Mouse (Mus musculus): ENCODE data around the gene Glt1d1. TPM values are rescaled to one million over a fixed set of nuclear protein-coding genes. Genes with fewer than 3 reads are reported as not detected.

Gene Glt1d1
- 20.5 and 20.9 TPM in 2 replicates for polyA plus RNA-seq (2012; rRNA removed)

DNA sequence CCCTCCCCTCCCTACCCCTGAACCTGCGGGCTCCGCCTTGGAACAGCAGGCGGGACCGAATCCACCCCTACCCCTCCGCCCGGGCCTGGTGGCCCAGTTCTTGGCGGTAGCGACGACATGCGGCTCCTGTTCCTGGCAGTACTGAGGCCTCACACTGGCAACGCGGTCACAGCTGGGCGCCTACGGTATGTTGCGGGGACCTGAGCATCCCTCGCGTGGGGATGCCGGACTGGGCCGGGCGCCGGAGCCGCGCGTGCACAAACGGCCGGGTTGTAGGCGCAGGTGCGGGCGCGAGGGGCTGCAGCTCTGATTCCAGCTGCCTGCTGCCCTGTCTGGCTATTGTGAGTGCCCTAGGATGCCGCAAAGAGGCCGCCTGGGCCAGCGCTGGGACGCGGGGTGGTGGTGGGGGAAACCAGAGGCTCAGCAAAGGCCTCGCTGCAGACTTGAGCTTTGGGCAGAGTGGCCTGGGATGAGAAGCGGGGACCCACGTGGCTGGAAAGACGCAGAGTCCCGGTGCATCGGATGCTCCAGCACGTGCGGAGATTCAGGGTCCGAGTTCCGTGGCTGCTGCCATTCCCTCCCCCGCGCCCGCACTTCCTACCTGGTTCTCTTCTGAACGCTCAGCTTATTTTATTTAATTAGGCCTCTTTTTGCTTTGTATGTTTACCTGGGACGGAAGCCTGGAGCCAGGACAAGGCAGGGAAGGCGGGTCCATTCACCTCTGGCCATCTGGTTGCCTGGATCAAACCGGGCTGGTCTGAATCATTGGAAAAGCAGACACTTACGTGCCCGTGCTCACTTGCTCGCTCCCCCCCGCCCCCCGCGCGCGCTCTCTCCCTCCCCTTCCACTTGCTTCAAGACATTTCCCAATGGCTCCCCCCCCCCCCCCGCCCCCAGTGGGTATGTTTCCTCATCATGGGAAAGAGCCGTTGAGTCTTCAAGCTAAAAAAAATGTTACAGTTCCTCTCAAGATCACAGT, at the start of gene Glt1d1, which contains the start of gene Slc15a4:
Gene Glt1d1, plus strand, starts transcription at position 96 of the 979 bp plus-strand sequence.
Gene Slc15a4, minus strand, starts transcription at position 731 of the 979 bp plus-strand sequence.
- peak; percentile 45; the same call in 1 of the 2 replicates for TF ChIP-seq POLR2A (IDR thresholded peaks at IDR 0.05; ENCODE audit: extremely low read depth, insufficient read depth, low read length)
- TF ChIP-seq CTCF (IDR thresholded peaks at IDR 0.05; ENCODE audit: extremely low read depth, insufficient read depth, low read length) = no peak
- Histone ChIP-seq H3K4me3 (ENCODE audit: insufficient read depth, low read length) (peak within 1 kb of the TSS; percentile 74), H3K27ac (ENCODE audit: insufficient read depth, low read length) (peak within 1 kb of the TSS; percentile 85), H3K4me1 (ENCODE audit: control insufficient read depth, insufficient read depth, low read length) (peaks cover 3% of the 10 kb centered on the region)

- no peak overlapping the region for H3K27ac ChIP-seq (ENCODE audit: insufficient read depth, low read length)
- no peaks in the 10 kb centered on the region for H3K4me1 ChIP-seq (ENCODE audit: control insufficient read depth, insufficient read depth, low read length)
- no peak overlapping the region for H3K4me3 ChIP-seq (ENCODE audit: insufficient read depth, low read length)
- TF ChIP-seq POLR2A (IDR thresholded peaks at IDR 0.05; ENCODE audit: extremely low read depth, insufficient read depth, low read length) (no peak), CTCF (IDR thresholded peaks at IDR 0.05; ENCODE audit: extremely low read depth, insufficient read depth, low read length) (peak; percentile 48)
Observed at GRCm38 (mm10) chr5:127583658-127584057, 48.4 kb upstream of the Glt1d1 start.

DNA sequence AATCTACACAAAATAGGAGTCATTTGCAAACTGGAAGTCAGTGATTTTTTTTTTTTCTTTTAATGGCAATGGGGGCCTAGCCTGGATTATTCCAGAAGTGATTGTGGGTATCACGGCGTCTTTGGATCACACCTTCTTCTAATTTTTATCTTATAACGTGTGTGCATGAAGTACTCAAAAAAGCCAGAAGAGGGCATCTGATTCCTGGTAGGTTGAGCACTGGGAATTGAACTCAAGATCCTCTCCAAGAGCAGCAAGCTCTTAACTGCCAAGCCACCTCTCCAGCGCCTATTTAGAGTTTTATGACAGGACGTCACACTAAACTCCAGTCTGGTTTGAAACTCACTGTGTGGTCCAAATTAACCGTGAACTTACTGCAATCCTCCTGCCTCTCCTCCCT, 44.2 kb upstream of the Glt1d1 start:
- no peak overlapping the region for H3K4me3 ChIP-seq (ENCODE audit: insufficient read depth, low read length)
- H3K27ac ChIP-seq (ENCODE audit: insufficient read depth, low read length) = no peak overlapping the region
- H3K4me1 ChIP-seq (ENCODE audit: control insufficient read depth, insufficient read depth, low read length) = no peaks in the 10 kb centered on the region
- TF ChIP-seq POLR2A (IDR thresholded peaks at IDR 0.05; ENCODE audit: extremely low read depth, insufficient read depth, low read length) (no peak), CTCF (IDR thresholded peaks at IDR 0.05; ENCODE audit: extremely low read depth, insufficient read depth, low read length) (peak; percentile 11; the same call in 1 of the 2 replicates)

GRCm38 (mm10) chr5:127592406-127592805, 39.7 kb upstream of the Glt1d1 start:
- peaks cover 3% of the 10 kb centered on the region for H3K4me1 ChIP-seq (ENCODE audit: control insufficient read depth, insufficient read depth, low read length)
- no peak for TF ChIP-seq POLR2A (IDR thresholded peaks at IDR 0.05; ENCODE audit: extremely low read depth, insufficient read depth, low read length)
- no peak for TF ChIP-seq CTCF (IDR thresholded peaks at IDR 0.05; ENCODE audit: extremely low read depth, insufficient read depth, low read length)
- no peak overlapping the region for H3K27ac ChIP-seq (ENCODE audit: insufficient read depth, low read length)
- no peak overlapping the region for H3K4me3 ChIP-seq (ENCODE audit: insufficient read depth, low read length)

- peaks cover 3% of the 10 kb centered on the region for H3K4me1 ChIP-seq (ENCODE audit: control insufficient read depth, insufficient read depth, low read length)
- no peak overlapping the region for H3K27ac ChIP-seq (ENCODE audit: insufficient read depth, low read length)
- no peak overlapping the region for H3K4me3 ChIP-seq (ENCODE audit: insufficient read depth, low read length)
- peak; percentile 63 for TF ChIP-seq CTCF (IDR thresholded peaks at IDR 0.05; ENCODE audit: extremely low read depth, insufficient read depth, low read length)
- no peak for TF ChIP-seq POLR2A (IDR thresholded peaks at IDR 0.05; ENCODE audit: extremely low read depth, insufficient read depth, low read length)
Observed at GRCm38 (mm10) chr5:127592854-127593253, 39.2 kb upstream of the Glt1d1 start.

DNA sequence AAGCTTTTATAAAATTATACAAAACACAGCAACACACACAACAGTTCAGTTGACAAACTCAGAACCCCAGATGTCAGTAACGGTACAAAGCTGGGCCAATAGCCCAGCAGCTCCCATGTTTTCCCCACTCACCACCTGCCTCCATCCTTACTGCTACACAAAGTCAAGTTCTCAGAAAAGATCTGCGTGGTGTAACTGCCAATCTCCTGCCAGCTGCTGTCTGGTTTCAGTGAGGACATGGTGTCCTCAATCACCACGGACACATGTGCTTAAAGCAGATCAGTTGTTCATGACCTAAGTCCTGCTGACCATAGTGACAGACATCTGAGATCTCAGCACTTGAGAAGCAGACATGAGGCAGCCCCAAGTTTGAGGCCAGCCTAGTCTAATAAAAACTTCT, 36.4 kb upstream of the Glt1d1 start:
- no peak for TF ChIP-seq CTCF (IDR thresholded peaks at IDR 0.05; ENCODE audit: extremely low read depth, insufficient read depth, low read length)
- no peak for TF ChIP-seq POLR2A (IDR thresholded peaks at IDR 0.05; ENCODE audit: extremely low read depth, insufficient read depth, low read length)
- no peak overlapping the region for H3K4me3 ChIP-seq (ENCODE audit: insufficient read depth, low read length)
- peaks cover 3% of the 10 kb centered on the region for H3K4me1 ChIP-seq (ENCODE audit: control insufficient read depth, insufficient read depth, low read length)
- peak overlapping the region; percentile 66; the same call in 1 of the 2 replicates for H3K27ac ChIP-seq (ENCODE audit: insufficient read depth, low read length)

DNA sequence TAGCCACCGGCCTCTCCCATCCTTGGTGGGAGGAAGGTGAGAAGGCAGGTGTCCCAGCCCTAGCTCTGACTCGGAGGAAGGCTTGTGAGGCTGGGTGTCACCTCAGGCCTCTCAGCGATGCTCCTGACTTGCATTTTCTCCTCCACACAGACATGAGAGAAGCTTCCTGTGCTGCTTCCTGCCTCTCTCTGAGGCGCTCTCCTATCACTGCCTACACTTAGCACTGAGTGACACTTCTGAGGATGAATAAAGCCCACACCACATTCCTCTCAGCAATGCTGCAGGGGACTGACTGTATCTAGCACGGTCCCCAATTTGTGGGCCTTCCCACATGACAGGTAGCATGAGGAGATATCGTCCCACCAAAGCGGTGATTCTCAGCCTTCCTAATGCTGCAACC, 35.2 kb upstream of the Glt1d1 start:
- 0 out of 2 replicates have a peak overlapping the region, but pooled peaks have one; percentile 66 for H3K27ac ChIP-seq (ENCODE audit: insufficient read depth, low read length)
- H3K4me1 ChIP-seq (ENCODE audit: control insufficient read depth, insufficient read depth, low read length) = peaks cover 3% of the 10 kb centered on the region
- TF ChIP-seq POLR2A (IDR thresholded peaks at IDR 0.05; ENCODE audit: extremely low read depth, insufficient read depth, low read length) (no peak), CTCF (IDR thresholded peaks at IDR 0.05; ENCODE audit: extremely low read depth, insufficient read depth, low read length) (no peak)
- H3K4me3 ChIP-seq (ENCODE audit: insufficient read depth, low read length) = no peak overlapping the region

GRCm38 (mm10) chr5:127602996-127603395, 29.1 kb upstream of the Glt1d1 start:
- no peak overlapping the region for H3K4me3 ChIP-seq (ENCODE audit: insufficient read depth, low read length)
- no peak overlapping the region for H3K27ac ChIP-seq (ENCODE audit: insufficient read depth, low read length)
- peaks cover 2% of the 10 kb centered on the region; the same call in 1 of the 2 replicates for H3K4me1 ChIP-seq (ENCODE audit: control insufficient read depth, insufficient read depth, low read length)
- TF ChIP-seq CTCF (IDR thresholded peaks at IDR 0.05; ENCODE audit: extremely low read depth, insufficient read depth, low read length) = no peak

GRCm38 (mm10) chr5:127607507-127607906, 24.6 kb upstream of the Glt1d1 start:
- TF ChIP-seq POLR2A (IDR thresholded peaks at IDR 0.05; ENCODE audit: extremely low read depth, insufficient read depth, low read length) (no peak), CTCF (IDR thresholded peaks at IDR 0.05; ENCODE audit: extremely low read depth, insufficient read depth, low read length) (no peak)
- Histone ChIP-seq H3K4me1 (ENCODE audit: control insufficient read depth, insufficient read depth, low read length) (peaks cover 13% of the 10 kb centered on the region), H3K4me3 (ENCODE audit: insufficient read depth, low read length) (no peak overlapping the region), H3K27ac (ENCODE audit: insufficient read depth, low read length) (peak overlapping the region; percentile 85)
